Mouse (Mus musculus): ENCODE results near the gene Macrod1.

GRCm38 (mm10) chr19:7144458-7144857 lies 87.8 kb downstream of the Macrod1 start:
- TF ChIP-seq GATA1 (IDR thresholded peaks at IDR 0.05; ENCODE audit: borderline replicate concordance, low read length), result no peak
- no peak for TF ChIP-seq CTCF (IDR thresholded peaks at IDR 0.05; ENCODE audit: low read depth, low read length)
- no peak for TF ChIP-seq TAL1 (conservative IDR thresholded peaks at IDR 0.05; ENCODE audit: low read depth, low read length)
